Mouse (Mus musculus) midbrain, embryonic 10.5 days (tissue): ENCODE measurements around the gene Kctd17. TPM values are rescaled to one million over a fixed set of nuclear protein-coding genes. Genes with fewer than 3 reads are reported as not detected.

Experiments
- DNase-seq: peaks from one replicate; pipeline ENCODE4 v3.0.0-alpha.2; 2017; ENCODE audit warnings: low spot score
- H3K27ac ChIP-seq: fragments of 300-500 bp; sonication (generic); replicated peaks from 2 replicates; pipeline ENCODE4 v1.5.1; 2016; ENCODE audit warnings: mild to moderate bottlenecking
- H3K27me3 ChIP-seq: fragments of 300-500 bp; sonication (generic); 2 replicates; pipeline ENCODE4 v1.6.1; 2016; ENCODE audit warnings: low read depth, mild to moderate bottlenecking; ENCODE audit not compliant: poor library complexity, severe bottlenecking
- H3K36me3 ChIP-seq: fragments of 300-500 bp; sonication (generic); 2 replicates; pipeline ENCODE4 v1.6.1; 2016; ENCODE audit warnings: mild to moderate bottlenecking, moderate library complexity
- H3K4me1 ChIP-seq: fragments of 300-500 bp; sonication (generic); 2 replicates; pipeline ENCODE4 v1.6.1; 2016
- H3K4me3 ChIP-seq: fragments of 300-500 bp; sonication (generic); 2 replicates; pipeline ENCODE4 v1.5.1; 2016; ENCODE audit warnings: mild to moderate bottlenecking, moderate library complexity
- H3K9me3 ChIP-seq: fragments of 300-500 bp; sonication (generic); replicated peaks from 2 replicates; pipeline ENCODE4 v1.6.1; 2016; ENCODE audit warnings: mild to moderate bottlenecking
- WGBS: fragments of 180-500 bp; shearing (Covaris S2); methylation state at CpG from one replicate; pipeline ENCODE4 v1.1.7; 2016; 5-methylcytosine and 5-hydroxymethylcytosine counted together
- polyA plus RNA-seq: library from polyadenylated mRNA; unstranded; fragments of >200 nt; fragmentation: Nextera tagmentation; extraction: Ambion mirVana; gene quantifications from 2 replicates; pipeline ENCODE4 v1.2.1, GENCODE M21; 2016

Gene Kctd17
- polyA plus RNA-seq, 1 experiment from 2014 or later: 64.0 TPM

GRCm38 (mm10) chr15:78480111-78480510 lies 51.7 kb downstream of the Kctd17 start:
- Histone ChIP-seq H3K36me3 (no peaks in the 10 kb centered on the region), H3K4me1 (no peaks in the 10 kb centered on the region), H3K9me3 (no peaks in the 10 kb centered on the region), H3K4me3 (no peak overlapping the region), H3K27me3 (no peaks in the 10 kb centered on the region), H3K27ac (no peak overlapping the region)
- no peak for DNase-seq
- WGBS: 77% methylated on average over 7 of the region's 7 CpGs

- 84% methylated on average over 2 of the region's 2 CpGs for WGBS
Observed at GRCm38 (mm10) chr15:78480991-78481390, 52.6 kb downstream of the Kctd17 start.

GRCm38 (mm10) chr15:78481448-78482000 lies 53.2 kb downstream of the Kctd17 start:
- whole genome bisulfite sequencing: 59% methylated on average over 9 of the region's 9 CpGs
- peaks cover 2% of the 10 kb centered on the region; the same call in 1 of the 2 replicates for H3K27me3 ChIP-seq
- H3K4me1 ChIP-seq: peaks cover 4% of the 10 kb centered on the region; the same call in 1 of the 2 replicates
- H3K4me3 ChIP-seq: no peak overlapping the region
- no peaks in the 10 kb centered on the region for H3K36me3 ChIP-seq
- no peak overlapping the region for H3K27ac ChIP-seq
- no peak for DNase-seq
- no peaks in the 10 kb centered on the region for H3K9me3 ChIP-seq

More at GRCm38 (mm10) chr15:78480991-78481390, 52.6 kb downstream of the Kctd17 start:
- Histone ChIP-seq H3K27ac (no peak overlapping the region), H3K9me3 (no peaks in the 10 kb centered on the region), H3K36me3 (no peaks in the 10 kb centered on the region), H3K4me1 (peaks cover 3% of the 10 kb centered on the region; the same call in 1 of the 2 replicates), H3K4me3 (no peak overlapping the region), H3K27me3 (no peaks in the 10 kb centered on the region)
- DNase-seq: no peak

- no peaks in the 10 kb centered on the region for H3K36me3 ChIP-seq
- no peak overlapping the region for H3K4me3 ChIP-seq
- peaks cover 4% of the 10 kb centered on the region; the same call in 1 of the 2 replicates for H3K4me1 ChIP-seq
- H3K27ac ChIP-seq: no peak overlapping the region
- H3K27me3 ChIP-seq: peaks cover 7% of the 10 kb centered on the region; the same call in 1 of the 2 replicates
- DNase-seq: no peak
- H3K9me3 ChIP-seq: no peaks in the 10 kb centered on the region
- 75% methylated on average over 3 of the region's 3 CpGs for WGBS
Observed at GRCm38 (mm10) chr15:78482518-78482917, 54.2 kb downstream of the Kctd17 start.

- no peak overlapping the region for H3K4me3 ChIP-seq
- H3K27ac ChIP-seq: no peak overlapping the region
- WGBS: 79% methylated on average over 4 of the region's 4 CpGs
- H3K4me1 ChIP-seq: peaks cover 4% of the 10 kb centered on the region; the same call in 1 of the 2 replicates
- H3K9me3 ChIP-seq: no peaks in the 10 kb centered on the region
- H3K36me3 ChIP-seq: no peaks in the 10 kb centered on the region
- DNase-seq: no peak
- peaks cover 7% of the 10 kb centered on the region; the same call in 1 of the 2 replicates for H3K27me3 ChIP-seq
Observed at GRCm38 (mm10) chr15:78483311-78483710, 54.9 kb downstream of the Kctd17 start.

GRCm38 (mm10) chr15:78486564-78486963 lies 58.2 kb downstream of the Kctd17 start:
- Histone ChIP-seq H3K9me3 (no peaks in the 10 kb centered on the region), H3K4me3 (no peak overlapping the region), H3K27me3 (peaks cover 7% of the 10 kb centered on the region; the same call in 1 of the 2 replicates), H3K36me3 (no peaks in the 10 kb centered on the region), H3K27ac (no peak overlapping the region), H3K4me1 (peaks cover 4% of the 10 kb centered on the region; the same call in 1 of the 2 replicates)
- no peak for DNase-seq
- WGBS: 94% methylated on average over 1 of the region's 1 CpGs

- DNase-seq: no peak
- Histone ChIP-seq H3K27me3 (peaks cover 7% of the 10 kb centered on the region; the same call in 1 of the 2 replicates), H3K4me1 (peaks cover 4% of the 10 kb centered on the region; the same call in 1 of the 2 replicates), H3K36me3 (no peaks in the 10 kb centered on the region), H3K9me3 (no peaks in the 10 kb centered on the region), H3K27ac (no peak overlapping the region), H3K4me3 (no peak overlapping the region)
- 80% methylated on average over 4 of the region's 4 CpGs for WGBS
Observed at GRCm38 (mm10) chr15:78487066-78487465, 58.7 kb downstream of the Kctd17 start.

Other genes with a start within 250 kb of the Kctd17 start
- gene Pvalb, start 222.2 kb upstream of the Kctd17 start, polyA plus RNA-seq: 0.12 TPM in 1 of 2 replicates, not detected in the other
- gene Ncf4, start 183.8 kb upstream of the Kctd17 start, polyA plus RNA-seq: 3.5 and 6.6 TPM in 2 replicates
- 0.29 and 0.37 TPM in 2 replicates for gene Csf2rb2, start 122.8 kb upstream of the Kctd17 start, polyA plus RNA-seq
- 2.7 and 3.5 TPM in 2 replicates for gene Csf2rb, start 102.8 kb upstream of the Kctd17 start, polyA plus RNA-seq
- not detected in 2 replicates for gene Tex33, start 32.7 kb upstream of the Kctd17 start, polyA plus RNA-seq
- gene Tst, start 22.7 kb upstream of the Kctd17 start, polyA plus RNA-seq: 8.1 and 9.8 TPM in 2 replicates
- gene Mpst, start 22.1 kb upstream of the Kctd17 start, polyA plus RNA-seq: 0.61 and 1.6 TPM in 2 replicates
- 0.21 and 0.52 TPM in 2 replicates for gene Tmprss6, start 40.1 kb downstream of the Kctd17 start, polyA plus RNA-seq
- gene Il2rb, start 66.7 kb downstream of the Kctd17 start, polyA plus RNA-seq: not detected in 2 replicates
- 10.0 and 11.0 TPM in 2 replicates for gene C1qtnf6, start 102.9 kb downstream of the Kctd17 start, polyA plus RNA-seq
- gene Sstr3, start 116.1 kb downstream of the Kctd17 start, polyA plus RNA-seq: 0.02 TPM in 1 of 2 replicates, not detected in the other
- 9.1 and 9.5 TPM in 2 replicates for gene Rac2, start 144.2 kb downstream of the Kctd17 start, polyA plus RNA-seq
- 5.9 and 6.7 TPM in 2 replicates for gene Cyth4, start 168.5 kb downstream of the Kctd17 start, polyA plus RNA-seq